Mouse (Mus musculus) embryonic facial prominence, embryonic 10.5 days (tissue): ENCODE measurements around the gene Zfp711. TPM values are rescaled to one million over a fixed set of nuclear protein-coding genes. Genes with fewer than 3 reads are reported as not detected.

Experiments
- DNase-seq: peaks from one replicate; pipeline ENCODE4 v3.0.0-alpha.2; 2017; ENCODE audit warnings: low spot score
- H3K27ac ChIP-seq: fragments of 300-500 bp; sonication (generic); replicated peaks from 2 replicates; pipeline ENCODE4 v1.5.1; 2016; ENCODE audit warnings: mild to moderate bottlenecking
- H3K27me3 ChIP-seq: fragments of 300-500 bp; sonication (generic); replicated peaks from 2 replicates; pipeline ENCODE4 v1.6.1; 2016; ENCODE audit warnings: low read depth, mild to moderate bottlenecking; ENCODE audit not compliant: poor library complexity, severe bottlenecking
- H3K36me3 ChIP-seq: fragments of 300-500 bp; sonication (generic); replicated peaks from 2 replicates; pipeline ENCODE4 v1.6.1; 2016; ENCODE audit warnings: mild to moderate bottlenecking, moderate library complexity
- H3K4me1 ChIP-seq: fragments of 300-500 bp; sonication (generic); 2 replicates; pipeline ENCODE4 v1.6.1; 2016
- H3K4me3 ChIP-seq: fragments of 300-500 bp; sonication (generic); 2 replicates; pipeline ENCODE4 v1.5.1; 2016; ENCODE audit warnings: mild to moderate bottlenecking, moderate library complexity
- H3K9me3 ChIP-seq: fragments of 300-500 bp; sonication (generic); 2 replicates; pipeline ENCODE4 v1.6.1; 2016; ENCODE audit warnings: mild to moderate bottlenecking
- whole genome bisulfite sequencing: fragments of 180-500 bp; shearing (Covaris S2); methylation state at CpG from one replicate; pipeline ENCODE4 v1.1.7; 2016; 5-methylcytosine and 5-hydroxymethylcytosine counted together
- polyA plus RNA-seq: library from polyadenylated mRNA; unstranded; fragments of >200 nt; fragmentation: Nextera tagmentation; extraction: Ambion mirVana; gene quantifications from 2 replicates; pipeline ENCODE4 v1.2.1, GENCODE M21; 2016

Gene Zfp711
- 20.6 and 21.1 TPM in 2 replicates for polyA plus RNA-seq

GRCm38 (mm10) chrX:112600511-112601305 lies at the start of gene Zfp711:
Gene Zfp711, plus strand, starts transcription at chrX:112600526.
- H3K9me3 ChIP-seq, result peaks cover 6% of the 10 kb centered on the region; the same call in 1 of the 2 replicates
- H3K27ac ChIP-seq, result peak within 1 kb of the TSS; percentile 90
- WGBS, result 15% methylated on average over 79 of the region's 79 CpGs

DNA sequence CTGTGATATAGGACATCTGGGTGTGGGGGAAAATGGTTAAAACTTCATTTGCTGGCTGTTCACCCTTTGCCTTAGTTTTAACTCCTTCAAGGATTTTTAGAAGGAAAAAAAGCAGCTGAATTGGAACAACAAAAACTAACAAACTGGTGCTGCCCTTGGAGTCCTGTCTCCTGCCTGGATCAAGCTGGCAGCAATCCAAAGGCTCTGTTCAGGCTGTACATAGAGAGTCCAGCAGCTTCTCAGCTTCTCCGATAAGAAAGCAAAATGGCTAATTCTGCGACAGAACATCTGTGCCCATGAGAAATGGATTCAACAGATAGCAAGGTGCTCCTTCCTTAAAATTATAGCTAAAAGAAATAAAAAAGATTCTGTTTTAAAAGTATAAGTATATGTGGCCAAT lies 32.6 kb upstream of the Zfp711 start:
- DNase-seq, result no peak
- no peak overlapping the region for H3K4me3 ChIP-seq
- 89% methylated on average over 2 of the region's 2 CpGs for WGBS
- no peaks in the 10 kb centered on the region for H3K4me1 ChIP-seq
- no peak overlapping the region for H3K27ac ChIP-seq
- no peaks in the 10 kb centered on the region for H3K27me3 ChIP-seq
- no peaks in the 10 kb centered on the region for H3K9me3 ChIP-seq
- H3K36me3 ChIP-seq, result no peaks in the 10 kb centered on the region

More at GRCm38 (mm10) chrX:112600511-112601305, at the start of gene Zfp711:
- Histone ChIP-seq H3K4me3 (peak within 1 kb of the TSS; percentile 73), H3K4me1 (no peaks in the 10 kb centered on the region), H3K36me3 (no peaks in the 10 kb centered on the region), H3K27me3 (0 out of 2 replicates have a peak, but pooled peaks cover 4% of the 10 kb centered on the region)
- DNase-seq, result peak; percentile 89

DNA sequence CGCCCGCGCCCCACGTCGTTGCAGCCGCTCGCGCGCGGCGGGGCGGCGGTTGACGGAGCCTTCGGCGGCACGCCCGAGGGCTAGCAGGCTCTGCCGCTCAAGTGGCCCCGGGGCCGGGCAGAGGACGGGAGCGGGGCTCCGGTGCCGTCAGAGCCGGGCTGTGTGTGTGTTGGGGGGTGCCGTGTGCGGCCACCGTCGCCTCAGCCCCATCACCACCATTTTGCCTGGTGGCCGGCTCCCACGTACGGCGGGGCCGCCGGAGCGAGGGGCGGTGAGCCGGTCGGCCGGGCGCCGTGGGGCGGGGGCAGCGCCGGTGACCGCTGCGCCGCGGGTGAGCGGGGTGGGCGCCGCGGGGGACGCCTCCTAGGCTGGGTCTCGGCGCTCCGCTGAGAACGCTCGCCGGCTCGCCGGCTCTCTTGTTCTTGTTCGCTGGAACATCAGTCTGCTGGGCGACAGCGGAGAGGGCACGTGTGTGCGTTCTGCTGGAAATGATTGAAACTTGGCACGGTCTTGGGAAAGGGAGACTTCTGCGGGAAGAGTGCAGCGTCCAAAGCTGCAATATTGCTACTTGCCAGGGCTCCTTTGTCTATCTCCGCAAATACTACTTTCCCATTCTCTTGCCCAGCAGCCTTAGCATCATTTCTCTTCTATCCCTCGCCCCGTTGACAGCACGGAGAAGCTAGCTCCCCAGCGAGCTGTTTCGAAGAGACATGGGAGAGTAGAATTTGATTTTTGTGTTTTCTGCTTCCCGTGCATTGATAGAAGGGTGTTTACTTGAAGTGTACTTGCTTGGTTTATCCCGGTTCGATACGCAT lies 1.2 kb downstream of the Zfp711 start:
- Histone ChIP-seq H3K4me3 (peak overlapping the region; percentile 73), H3K27ac (peak overlapping the region; percentile 90), H3K27me3 (0 out of 2 replicates have a peak, but pooled peaks cover 4% of the 10 kb centered on the region), H3K9me3 (peaks cover 6% of the 10 kb centered on the region; the same call in 1 of the 2 replicates), H3K36me3 (no peaks in the 10 kb centered on the region), H3K4me1 (no peaks in the 10 kb centered on the region)
- DNase-seq, result peak; percentile 60
- 33% methylated on average over 67 of the region's 81 CpGs for WGBS

- Histone ChIP-seq H3K4me1 (no peaks in the 10 kb centered on the region), H3K27ac (no peak overlapping the region), H3K36me3 (no peaks in the 10 kb centered on the region), H3K27me3 (no peaks in the 10 kb centered on the region), H3K4me3 (no peak overlapping the region), H3K9me3 (no peaks in the 10 kb centered on the region)
- 41% methylated on average over 1 of the region's 1 CpGs for WGBS
- no peak for DNase-seq
Observed at GRCm38 (mm10) chrX:112675525-112675924, 75.2 kb downstream of the Zfp711 start.

- no peak overlapping the region for H3K4me3 ChIP-seq
- H3K36me3 ChIP-seq, result no peaks in the 10 kb centered on the region
- H3K4me1 ChIP-seq, result no peaks in the 10 kb centered on the region
- DNase-seq, result no peak
- no peaks in the 10 kb centered on the region for H3K27me3 ChIP-seq
- 83% methylated on average over 5 of the region's 5 CpGs for WGBS
- H3K27ac ChIP-seq, result no peak overlapping the region
- H3K9me3 ChIP-seq, result no peaks in the 10 kb centered on the region
Observed at GRCm38 (mm10) chrX:112680605-112681004, 80.3 kb downstream of the Zfp711 start.

Other genes with a start within 250 kb of the Zfp711 start
- gene Satl1, start 193.7 kb upstream of the Zfp711 start, polyA plus RNA-seq, result 0.10 TPM in 1 of 2 replicates, not detected in the other
- not detected in 2 replicates for gene 2010106E10Rik, start 105.3 kb upstream of the Zfp711 start, polyA plus RNA-seq
- gene Pof1b, start 98.1 kb downstream of the Zfp711 start, polyA plus RNA-seq, result 0.16 and 0.25 TPM in 2 replicates